Mouse (Mus musculus) CH12.LX (cell line): ENCODE data around the gene Olfr1204. TPM values are rescaled to one million over a fixed set of nuclear protein-coding genes. Genes with fewer than 3 reads are reported as not detected.

Experiments
- DNase-seq: peaks from one replicate; pipeline ENCODE4 v3.0.0-alpha.2; 2013; ENCODE audit errors: extremely low read depth
- H3K27ac ChIP-seq: 2 replicates; pipeline ENCODE4 v1.5.1; 2012; ENCODE audit warnings: low read depth, mild to moderate bottlenecking, control low read depth, moderate library complexity; ENCODE audit not compliant: insufficient read depth
- H3K27me3 ChIP-seq: replicated peaks from 2 replicates; pipeline ENCODE3; 2012; ENCODE audit warnings: inconsistent platforms
- H3K36me3 ChIP-seq, 2 experiments: replicated peaks in 1 of 2; 2 replicates each; pipeline versions ENCODE3 to v1.6.1; 2012; ENCODE audit warnings: inconsistent platforms in 1 of 2, low read length in 1 of 2, mild to moderate bottlenecking in 1 of 2, mixed read lengths in 1 of 2, moderate library complexity in 1 of 2; ENCODE audit not compliant: control insufficient read depth in 1 of 2, insufficient read depth in 1 of 2
- H3K4me1 ChIP-seq, 2 experiments: 2 replicates each; pipeline ENCODE4 v1.6.1; 2012; ENCODE audit warnings: inconsistent platforms in 1 of 2, moderate library complexity in 1 of 2; ENCODE audit not compliant: insufficient read depth in 2 of 2, control insufficient read depth in 1 of 2
- H3K4me2 ChIP-seq: 2 replicates; pipeline ENCODE4 v1.6.1; 2012; ENCODE audit warnings: low read depth, mild to moderate bottlenecking, control low read depth; ENCODE audit not compliant: poor library complexity, insufficient read depth, severe bottlenecking
- H3K4me3 ChIP-seq, 3 experiments: fragments of 150-350 bp in 1 of 3; sonication (generic) in 1 of 3; replicated peaks in 1 of 3; 2 replicates each; pipeline versions ENCODE3 to v1.5.1; 2011 to 2012; ENCODE audit warnings: low read depth in 2 of 3, low read length in 2 of 3, mild to moderate bottlenecking in 2 of 3, moderate library complexity in 2 of 3, control low read depth in 1 of 3, improper control_type of control experiment in 1 of 3, inconsistent platforms in 1 of 3, mixed read lengths in 1 of 3; ENCODE audit not compliant: poor library complexity in 1 of 3
- H3K79me2 ChIP-seq: replicated peaks from 2 replicates; pipeline ENCODE4 v1.6.1; 2012; ENCODE audit warnings: mild to moderate bottlenecking, moderate library complexity; ENCODE audit not compliant: control insufficient read depth, poor library complexity, insufficient read depth, severe bottlenecking; ENCODE audit errors: extremely low read depth
- H3K9ac ChIP-seq: 2 replicates; pipeline ENCODE4 v1.6.1; 2012; ENCODE audit warnings: low read depth, mild to moderate bottlenecking, control low read depth, moderate library complexity; ENCODE audit not compliant: insufficient read depth
- H3K9me3 ChIP-seq: replicated peaks from 2 replicates; pipeline ENCODE3; 2012; ENCODE audit warnings: low read length, inconsistent platforms, mixed read lengths
- BHLHE40 ChIP-seq: IDR thresholded peaks from 2 replicates; pipeline ENCODE4 v1.6.1; 2011; ENCODE audit warnings: mild to moderate bottlenecking, low read depth, low read length, improper control_type of control experiment
- CHD2 ChIP-seq: IDR thresholded peaks from 2 replicates; pipeline ENCODE4 v1.6.1; 2011; ENCODE audit warnings: low read length, improper control_type of control experiment
- ELF1 ChIP-seq: IDR thresholded peaks from 2 replicates; pipeline ENCODE4 v1.6.1; 2014; ENCODE audit warnings: low read depth, mild to moderate bottlenecking, inconsistent platforms, low read length, improper control_type of control experiment
- EP300 ChIP-seq: IDR thresholded peaks from 2 replicates; pipeline ENCODE4 v1.6.1; 2011; ENCODE audit warnings: low read length, improper control_type of control experiment
- IRF4 ChIP-seq: IDR thresholded peaks from 2 replicates; pipeline ENCODE4 v1.6.1; 2014; ENCODE audit warnings: low read depth, mild to moderate bottlenecking, inconsistent platforms, low read length, improper control_type of control experiment
- JUN ChIP-seq: IDR thresholded peaks from 2 replicates; pipeline ENCODE4 v1.6.1; 2011; ENCODE audit warnings: low read depth, mild to moderate bottlenecking, low read length, improper control_type of control experiment, moderate library complexity; ENCODE audit not compliant: insufficient read depth
- JUND ChIP-seq: conservative IDR thresholded peaks from 2 replicates; pipeline ENCODE4 v1.6.1; 2011; ENCODE audit warnings: low read depth, low read length, improper control_type of control experiment
- MAZ ChIP-seq: IDR thresholded peaks from 2 replicates; pipeline ENCODE4 v1.6.1; 2012; ENCODE audit warnings: low read depth, mild to moderate bottlenecking, inconsistent platforms, low read length, improper control_type of control experiment, moderate library complexity
- MEF2A ChIP-seq: IDR thresholded peaks from 2 replicates; pipeline ENCODE4 v1.6.1; 2014; ENCODE audit warnings: low read depth, mild to moderate bottlenecking, inconsistent platforms, low read length, improper control_type of control experiment, borderline replicate concordance
- MXI1 ChIP-seq: IDR thresholded peaks from 2 replicates; pipeline ENCODE4 v1.6.1; 2011; ENCODE audit warnings: mild to moderate bottlenecking, low read depth, low read length, improper control_type of control experiment
- MYC ChIP-seq: IDR thresholded peaks from 2 replicates; pipeline ENCODE4 v1.6.1; 2011; ENCODE audit warnings: low read depth, mild to moderate bottlenecking, improper control_type of control experiment, low read length
- NELFE ChIP-seq: IDR thresholded peaks from 2 replicates; pipeline ENCODE4 v1.6.1; 2011; ENCODE audit warnings: low read depth, low read length, improper control_type of control experiment
- NRF1 ChIP-seq: IDR thresholded peaks from 2 replicates; pipeline ENCODE4 v1.6.1; 2014; ENCODE audit warnings: low read depth, mild to moderate bottlenecking, inconsistent platforms, low read length, improper control_type of control experiment, moderate library complexity
- PAX5 ChIP-seq: IDR thresholded peaks from 2 replicates; pipeline ENCODE4 v1.6.1; 2012; ENCODE audit warnings: low read length, inconsistent platforms, mixed read lengths
- POLR2A ChIP-seq: IDR thresholded peaks from 2 replicates; pipeline ENCODE4 v1.6.1; 2011; ENCODE audit warnings: low read depth, mild to moderate bottlenecking, improper control_type of control experiment, low read length
- POLR2AphosphoS2 ChIP-seq: IDR thresholded peaks from 2 replicates; pipeline ENCODE4 v1.6.1; 2011; ENCODE audit warnings: low read depth, low read length, improper control_type of control experiment
- SIN3A ChIP-seq: IDR thresholded peaks from 2 replicates; pipeline ENCODE4 v1.6.1; 2012; ENCODE audit warnings: low read length, improper control_type of control experiment, inconsistent platforms
- SMC3 ChIP-seq: IDR thresholded peaks from 2 replicates; pipeline ENCODE4 v1.6.1; 2011; ENCODE audit warnings: low read depth, low read length, improper control_type of control experiment
- TBP ChIP-seq: conservative IDR thresholded peaks from 2 replicates; pipeline ENCODE4 v1.6.1; 2011; ENCODE audit warnings: low read depth, low read length, improper control_type of control experiment
- TCF12 ChIP-seq: IDR thresholded peaks from 2 replicates; pipeline ENCODE4 v1.6.1; 2014; ENCODE audit warnings: low read depth, mild to moderate bottlenecking, inconsistent platforms, low read length, improper control_type of control experiment
- UBTF ChIP-seq: IDR thresholded peaks from 2 replicates; pipeline ENCODE4 v1.6.1; 2012; ENCODE audit warnings: low read depth, mild to moderate bottlenecking, inconsistent platforms, low read length, improper control_type of control experiment, moderate library complexity
- USF1 ChIP-seq: IDR thresholded peaks from 2 replicates; pipeline ENCODE4 v1.6.1; 2014; ENCODE audit warnings: low read depth, mild to moderate bottlenecking, inconsistent platforms, low read length, improper control_type of control experiment
- USF2 ChIP-seq: conservative IDR thresholded peaks from 2 replicates; pipeline ENCODE4 v1.6.1; 2011; ENCODE audit warnings: low read depth, low read length, improper control_type of control experiment
- ZC3H11A ChIP-seq: IDR thresholded peaks from 2 replicates; pipeline ENCODE4 v1.6.1; 2012; ENCODE audit warnings: low read depth, mild to moderate bottlenecking, inconsistent platforms, low read length, improper control_type of control experiment
- ZKSCAN1 ChIP-seq: IDR thresholded peaks from 2 replicates; pipeline ENCODE4 v1.6.1; 2012; ENCODE audit warnings: low read depth, inconsistent platforms, low read length, improper control_type of control experiment, borderline replicate concordance
- ZMIZ1 ChIP-seq: IDR thresholded peaks from 2 replicates; pipeline ENCODE4 v1.6.1; 2012; ENCODE audit warnings: low read depth, mild to moderate bottlenecking, inconsistent platforms, low read length, improper control_type of control experiment
- ZNF384 ChIP-seq: IDR thresholded peaks from 2 replicates; pipeline ENCODE4 v1.6.1; 2012; ENCODE audit warnings: low read depth, low read length, improper control_type of control experiment, inconsistent platforms
- dilution Hi-C: fragments of 300-500 bp; cut with MboI; formaldehyde crosslinking; loops from 2 replicates; pipeline ENCODE4 v1.14.3; 2020; ENCODE audit warnings: low sequenced_read_pairs; ENCODE audit not compliant: extremely low pct_unique_long_range_greater_than_20kb, extremely low pct_ligation_motif_present
- in situ Hi-C: fragments of 300-500 bp; cut with MboI; formaldehyde crosslinking; loops from 3 replicates; pipeline ENCODE4 v1.14.3; 2019; ENCODE audit warnings: low sequenced_read_pairs, low pct_ligation_motif_present, low pct_unique_long_range_greater_than_20kb, mixed read lengths
- polyA plus RNA-seq: library from polyadenylated mRNA; unstranded; fragments of >175 nt; gene quantifications from 2 replicates; pipeline ENCODE4 v1.2.1, GENCODE M21; 2012; ENCODE audit warnings: low read depth; ENCODE audit not compliant: insufficient read length
- total RNA-seq, 2 experiments: library from RNA; depleted of rRNA; stranded (reverse); fragments of 300-350 nt in 1 of 2; fragments of >200 nt in 1 of 2; gene quantifications; 2 replicates each; pipeline ENCODE4 v1.2.3; 2012 to 2014

Olfr1204 gene
- total and polyA plus RNA-seq, 3 experiments = not detected

DNA sequence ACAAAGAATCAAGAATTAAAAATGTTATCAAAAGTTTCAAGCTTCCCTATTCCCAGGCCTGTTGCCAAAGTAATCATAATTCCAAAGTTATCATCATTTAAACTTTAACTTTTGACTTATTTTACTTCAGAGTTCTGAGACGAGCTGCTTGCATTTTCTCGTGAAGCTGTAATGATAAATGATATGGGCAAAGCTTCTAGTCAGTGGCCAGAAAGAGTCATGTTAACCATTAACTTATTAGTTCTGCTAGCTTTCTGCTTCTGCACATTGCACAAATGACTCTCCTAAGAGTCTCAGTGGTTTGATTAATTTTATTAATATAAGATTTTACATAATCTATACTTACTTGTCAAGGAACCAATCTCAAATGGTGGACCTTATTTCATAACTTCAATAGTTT, 10.6 kb upstream of the Olfr1204 start:
- Histone ChIP-seq H3K9ac (no peak overlapping the region), H3K4me2 (no peak overlapping the region), H3K36me3 (no peaks in the 10 kb centered on the region), H3K27ac (no peak overlapping the region), H3K9me3 (no peaks in the 10 kb centered on the region), H3K79me2 (no peaks in the 10 kb centered on the region), H3K4me1 (no peaks in the 10 kb centered on the region), H3K4me3 (no peak overlapping the region), H3K27me3 (no peaks in the 10 kb centered on the region)
- DNase-seq = no peak
- dilution Hi-C loops = no loop called here
- no peak for TF ChIP-seq ZC3H11A
- TF ChIP-seq NRF1 = no peak
- TF ChIP-seq SMC3 = no peak
- TF ChIP-seq ZNF384 = no peak
- TF ChIP-seq USF1 = no peak
- no peak for TF ChIP-seq TBP
- TF ChIP-seq IRF4 = no peak
- TF ChIP-seq MEF2A = no peak
- TF ChIP-seq JUN = no peak
- no peak for TF ChIP-seq ELF1
- no peak for TF ChIP-seq USF2
- TF ChIP-seq MAZ = no peak
- TF ChIP-seq SIN3A = no peak
- no peak for TF ChIP-seq MXI1
- TF ChIP-seq POLR2AphosphoS2 = no peak
- TF ChIP-seq POLR2A = no peak
- in situ Hi-C loops = no loop called here

DNA sequence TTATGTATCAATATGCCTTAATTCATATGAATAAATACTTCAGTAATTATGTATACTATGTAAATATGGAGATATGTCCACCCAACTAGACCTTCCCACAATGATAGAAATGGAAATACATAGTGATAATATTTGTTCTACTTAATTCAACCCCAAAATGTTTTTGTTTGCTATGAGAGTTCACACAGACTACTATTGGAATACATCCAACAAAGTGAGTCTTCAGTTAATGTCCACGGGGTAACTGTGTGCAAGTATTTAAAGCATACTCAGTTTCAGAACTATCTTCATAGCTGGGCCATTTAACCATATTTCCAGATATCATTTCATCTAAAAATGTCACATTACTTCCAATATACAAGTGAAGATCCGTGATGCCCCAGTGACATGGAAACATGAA, 13.8 kb downstream of the Olfr1204 start, which contains the start of gene Olfr1206:
TSS of gene Olfr1206 (plus strand) at position 301 of the 400 bp plus-strand sequence.
- no peaks in the 10 kb centered on the region for H3K36me3 ChIP-seq

More for the DNA sequence above, 13.8 kb downstream of the Olfr1204 start, which contains the start of gene Olfr1206:
- Histone ChIP-seq H3K4me2 (no peak within 1 kb of the TSS), H3K9me3 (peaks cover 13% of the 10 kb centered on the region), H3K27ac (no peak within 1 kb of the TSS), H3K9ac (no peak within 1 kb of the TSS), H3K4me1 (no peaks in the 10 kb centered on the region), H3K4me3 (no peak within 1 kb of the TSS), H3K27me3 (no peaks in the 10 kb centered on the region), H3K79me2 (no peaks in the 10 kb centered on the region)
- dilution Hi-C loops = no loop called here
- DNase-seq = no peak
- in situ Hi-C loops = no loop called here
- TF ChIP-seq ZKSCAN1 (no peak), JUND (no peak), CHD2 (no peak), PAX5 (no peak), MYC (no peak), NELFE (no peak), BHLHE40 (no peak), MAZ (no peak), TCF12 (no peak), UBTF (no peak), MEF2A (no peak), ZMIZ1 (no peak), EP300 (no peak)
